Mouse (Mus musculus) embryonic facial prominence, embryonic 15.5 days (tissue): ENCODE results near the gene Rassf2. TPM values are rescaled to one million over a fixed set of nuclear protein-coding genes. Genes with fewer than 3 reads are reported as not detected.

ENCODE experiments used
- ATAC-seq: fragments of 200-750 bp; cut with Nextera tagmentation; 2 replicates; pipeline ENCODE4 v1.8.0; 2017; ENCODE audit warnings: low read depth, moderate TSS enrichment; ENCODE audit not compliant: insufficient number of reproducible peaks, low FRiP score, low TSS enrichment
- H3K27ac ChIP-seq: fragments of 300-500 bp; sonication (generic); replicated peaks from 2 replicates; pipeline ENCODE4 v1.5.1; 2015; ENCODE audit warnings: mild to moderate bottlenecking, inconsistent platforms
- H3K27me3 ChIP-seq: fragments of 300-500 bp; sonication (generic); 2 replicates; pipeline ENCODE4 v1.6.1; 2015; ENCODE audit warnings: inconsistent platforms
- H3K36me3 ChIP-seq: fragments of 300-500 bp; sonication (generic); 2 replicates; pipeline ENCODE4 v1.6.1; 2015; ENCODE audit warnings: mild to moderate bottlenecking, inconsistent platforms
- H3K4me1 ChIP-seq: fragments of 300-500 bp; sonication (generic); 2 replicates; pipeline ENCODE4 v1.6.1; 2015; ENCODE audit warnings: inconsistent platforms
- H3K4me2 ChIP-seq: fragments of 300-500 bp; sonication (generic); replicated peaks from 2 replicates; pipeline ENCODE4 v1.6.1; 2015; ENCODE audit warnings: mild to moderate bottlenecking, inconsistent platforms
- H3K4me3 ChIP-seq: fragments of 300-500 bp; sonication (generic); replicated peaks from 2 replicates; pipeline ENCODE4 v1.5.1; 2015; ENCODE audit warnings: mild to moderate bottlenecking, inconsistent platforms
- H3K9ac ChIP-seq: fragments of 300-500 bp; sonication (generic); 2 replicates; pipeline ENCODE4 v1.6.1; 2015; ENCODE audit warnings: inconsistent platforms
- H3K9me3 ChIP-seq: fragments of 300-500 bp; sonication (generic); replicated peaks from 2 replicates; pipeline ENCODE4 v1.6.1; 2016; ENCODE audit warnings: inconsistent platforms
- WGBS: fragments of 180-500 bp; shearing (Covaris S2); methylation state at CpG from one replicate; pipeline ENCODE4 v1.1.7; 2015; 5-methylcytosine and 5-hydroxymethylcytosine counted together
- polyA plus RNA-seq: library from polyadenylated mRNA; unstranded; fragments of >200 nt; fragmentation: Nextera tagmentation; extraction: Ambion mirVana; gene quantifications from 2 replicates; pipeline ENCODE4 v1.2.1, GENCODE M21; 2015

Gene Rassf2
- polyA plus RNA-seq, 1 experiment from 2014 or later, result 17.0 TPM

DNA sequence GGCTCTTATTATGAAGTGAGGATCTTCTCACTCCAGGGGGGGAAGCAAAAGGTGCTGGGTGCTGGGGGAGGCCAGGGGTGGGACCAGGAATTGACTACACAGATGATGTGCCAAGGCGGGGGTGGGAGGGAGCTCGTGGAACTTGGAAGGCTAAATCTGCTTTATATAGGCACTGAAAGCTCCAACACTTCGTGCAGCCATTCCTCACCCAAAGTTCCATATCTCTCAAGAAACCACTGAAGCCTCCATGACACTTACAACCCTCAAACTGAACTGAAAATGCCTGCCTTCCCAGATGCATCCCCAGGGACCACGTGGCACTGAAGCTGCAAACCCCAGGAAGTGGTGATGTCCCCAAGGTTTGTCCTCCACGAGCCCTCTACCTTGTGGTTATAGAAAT is 26.1 kb downstream of the Rassf2 start:
- WGBS, result 78% methylated on average over 5 of the region's 5 CpGs
- Histone ChIP-seq H3K4me2 (no peak overlapping the region), H3K4me3 (no peak overlapping the region), H3K27ac (no peak overlapping the region), H3K4me1 (peaks cover 34% of the 10 kb centered on the region), H3K9me3 (no peaks in the 10 kb centered on the region), H3K9ac (no peak overlapping the region), H3K27me3 (no peaks in the 10 kb centered on the region), H3K36me3 (no peaks in the 10 kb centered on the region)
- no peak for ATAC-seq

DNA sequence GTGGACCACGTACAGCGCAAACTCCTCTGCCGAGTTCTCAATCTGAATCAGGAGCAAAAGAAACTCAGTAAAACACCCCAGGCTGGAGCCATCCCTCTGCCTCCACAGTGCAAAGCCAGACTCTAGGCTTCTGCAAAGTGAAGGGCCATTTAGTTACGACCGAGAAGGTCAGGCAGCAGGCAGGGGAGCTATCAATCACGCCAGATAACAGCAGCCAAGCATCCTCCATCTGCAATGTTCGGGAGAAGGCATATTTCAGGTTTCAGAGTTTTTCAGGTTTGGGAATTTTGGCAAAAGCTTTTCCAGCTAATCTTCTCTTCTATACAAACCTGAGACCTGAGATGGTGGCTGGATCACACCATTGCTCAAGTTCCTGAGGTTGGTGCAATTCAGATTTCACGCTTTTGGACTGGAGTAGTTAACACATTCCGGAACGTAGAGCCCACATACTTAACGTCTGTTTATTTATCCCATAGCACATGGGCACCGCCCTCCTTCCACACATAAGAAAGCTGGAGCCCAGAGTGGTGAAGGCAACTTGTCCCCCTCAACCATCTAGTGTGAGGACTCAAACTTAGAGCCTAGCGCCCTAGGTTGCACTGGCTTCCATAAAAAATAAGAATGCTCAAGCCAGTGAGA is 28.2 kb downstream of the Rassf2 start:
- ATAC-seq, result no peak
- Histone ChIP-seq H3K27me3 (no peaks in the 10 kb centered on the region), H3K4me3 (no peak overlapping the region), H3K4me2 (no peak overlapping the region), H3K9me3 (no peaks in the 10 kb centered on the region), H3K27ac (no peak overlapping the region), H3K9ac (no peak overlapping the region), H3K36me3 (no peaks in the 10 kb centered on the region), H3K4me1 (peaks cover 27% of the 10 kb centered on the region)
- 72% methylated on average over 13 of the region's 13 CpGs for WGBS

DNA sequence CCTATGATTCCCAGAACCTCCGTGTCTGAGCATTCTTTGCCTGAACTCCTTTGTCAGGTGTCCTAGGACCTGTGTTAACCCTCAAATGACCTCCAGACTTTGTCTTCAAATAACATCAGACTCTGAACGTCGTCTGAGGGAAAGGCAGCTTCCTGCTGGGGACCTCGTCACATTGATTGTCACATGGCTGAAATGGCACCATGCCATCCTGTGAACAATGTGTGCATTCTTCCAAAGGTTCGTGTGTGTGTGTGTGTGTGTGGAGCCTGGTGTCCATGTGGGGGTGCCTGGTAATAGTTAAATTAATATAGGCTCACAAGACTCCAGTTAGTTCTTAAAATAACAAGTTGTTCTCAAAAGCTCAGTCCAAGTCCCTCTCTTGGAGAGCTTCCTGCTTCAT is 32.7 kb downstream of the Rassf2 start:
- no peak overlapping the region for H3K4me2 ChIP-seq
- H3K9ac ChIP-seq, result no peak overlapping the region
- no peaks in the 10 kb centered on the region for H3K27me3 ChIP-seq
- ATAC-seq, result no peak
- peaks cover 3% of the 10 kb centered on the region; the same call in 1 of the 2 replicates for H3K36me3 ChIP-seq
- no peaks in the 10 kb centered on the region for H3K9me3 ChIP-seq
- no peak overlapping the region for H3K4me3 ChIP-seq
- H3K27ac ChIP-seq, result no peak overlapping the region
- no peaks in the 10 kb centered on the region; the same call in 1 of the 2 replicates for H3K4me1 ChIP-seq
- WGBS, result 36% methylated on average over 5 of the region's 5 CpGs

DNA sequence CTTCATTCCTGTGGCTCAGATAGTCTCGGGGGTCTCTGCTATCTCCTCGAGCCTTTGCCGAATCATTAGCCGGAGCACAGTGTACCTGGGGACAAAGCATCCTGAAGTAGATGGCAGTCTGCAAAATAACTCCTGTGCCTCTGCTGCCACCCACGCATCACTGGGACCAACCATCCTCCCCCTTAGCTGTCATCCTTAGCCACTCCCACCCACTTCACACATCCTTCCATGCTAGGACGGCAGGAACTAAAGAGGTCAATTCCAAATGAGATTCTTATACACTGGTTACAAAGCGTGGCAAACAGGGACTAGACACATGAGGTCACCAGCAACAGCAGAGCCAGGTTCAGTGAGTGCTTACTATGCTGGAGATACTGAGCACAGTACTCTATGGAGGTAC is 33.7 kb downstream of the Rassf2 start:
- no peak for ATAC-seq
- 82% methylated on average over 7 of the region's 7 CpGs for WGBS
- no peak overlapping the region for H3K4me3 ChIP-seq

DNA sequence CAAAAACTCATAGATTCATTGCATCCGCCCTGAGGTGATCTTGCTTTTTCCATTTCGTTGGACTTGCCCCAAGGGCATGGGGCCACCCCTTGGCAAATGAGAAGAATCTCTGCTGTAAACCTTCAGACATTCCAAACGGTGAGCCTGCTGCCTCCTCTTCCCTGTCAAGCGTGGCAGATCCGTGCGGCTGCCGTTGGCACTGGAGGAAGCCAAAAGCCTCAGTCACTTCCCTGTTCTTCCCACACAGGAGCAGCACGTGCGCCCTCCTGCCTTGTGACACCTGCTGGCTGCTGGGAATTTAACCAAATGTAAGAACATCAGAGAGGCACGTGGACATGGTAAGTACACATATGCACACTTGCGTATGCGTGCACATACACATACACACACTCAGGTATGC is 34.3 kb downstream of the Rassf2 start:
- no peak overlapping the region for H3K4me3 ChIP-seq
- H3K27ac ChIP-seq, result no peak overlapping the region
- no peak for ATAC-seq
- H3K9me3 ChIP-seq, result no peaks in the 10 kb centered on the region
- H3K9ac ChIP-seq, result no peak overlapping the region
- no peak overlapping the region for H3K4me2 ChIP-seq
- H3K27me3 ChIP-seq, result no peaks in the 10 kb centered on the region
- peaks cover 3% of the 10 kb centered on the region; the same call in 1 of the 2 replicates for H3K36me3 ChIP-seq
- no peaks in the 10 kb centered on the region; the same call in 1 of the 2 replicates for H3K4me1 ChIP-seq
- WGBS, result 78% methylated on average over 12 of the region's 12 CpGs

More for the DNA sequence above, 33.7 kb downstream of the Rassf2 start:
- Histone ChIP-seq H3K9ac (no peak overlapping the region), H3K4me1 (no peaks in the 10 kb centered on the region; the same call in 1 of the 2 replicates), H3K4me2 (no peak overlapping the region), H3K27ac (no peak overlapping the region), H3K27me3 (no peaks in the 10 kb centered on the region), H3K36me3 (peaks cover 3% of the 10 kb centered on the region; the same call in 1 of the 2 replicates), H3K9me3 (no peaks in the 10 kb centered on the region)

DNA sequence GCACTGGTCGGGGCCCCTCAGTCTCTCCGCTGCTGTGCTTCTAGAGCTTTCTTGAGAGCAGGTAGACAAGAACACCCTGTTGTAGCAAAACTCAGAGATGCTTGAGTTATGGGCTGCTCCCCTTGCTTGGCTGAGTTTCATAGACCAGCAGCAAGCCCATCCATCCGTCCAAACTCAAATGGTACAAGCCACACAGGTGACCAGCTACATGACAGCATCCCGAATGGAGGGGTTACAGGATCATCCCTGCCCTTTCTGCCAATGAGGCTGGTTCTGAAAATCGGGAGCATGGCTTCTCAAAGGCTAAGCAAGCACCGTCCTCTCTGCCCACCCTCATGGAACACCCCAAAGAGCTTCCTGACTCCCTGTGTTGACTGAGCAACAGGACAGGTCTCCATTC is 35.1 kb downstream of the Rassf2 start:
- no peak for ATAC-seq
- Histone ChIP-seq H3K9ac (no peak overlapping the region), H3K27ac (no peak overlapping the region), H3K4me3 (no peak overlapping the region), H3K9me3 (no peaks in the 10 kb centered on the region), H3K36me3 (peaks cover 3% of the 10 kb centered on the region; the same call in 1 of the 2 replicates), H3K4me1 (no peaks in the 10 kb centered on the region; the same call in 1 of the 2 replicates), H3K27me3 (no peaks in the 10 kb centered on the region), H3K4me2 (no peak overlapping the region)
- WGBS, result 88% methylated on average over 6 of the region's 6 CpGs

DNA sequence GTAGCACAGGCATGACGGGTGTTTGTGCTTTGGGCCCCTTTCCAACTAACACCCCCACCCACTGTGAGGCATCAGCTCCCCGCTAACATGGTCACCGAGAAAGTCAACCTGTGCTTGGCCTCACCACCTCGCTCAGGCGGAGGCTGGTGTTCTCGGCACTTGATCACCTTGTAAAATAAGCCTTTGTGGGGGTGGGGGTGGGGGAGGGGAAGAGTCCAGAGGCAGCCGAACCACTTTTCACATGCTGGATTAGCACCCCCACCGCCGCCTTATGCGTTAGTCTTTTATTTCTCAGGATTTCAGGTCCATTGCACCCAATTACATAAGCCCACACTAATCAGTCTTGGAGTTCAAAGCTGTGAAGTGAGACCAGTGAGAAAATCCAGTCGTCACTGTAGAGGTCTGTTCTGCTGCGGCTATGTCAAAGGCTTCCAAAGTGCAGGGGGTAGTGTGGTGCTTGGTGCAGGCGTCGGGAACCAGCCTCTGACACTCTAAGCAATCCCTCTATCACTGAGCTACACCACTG is 36.4 kb downstream of the Rassf2 start:
- Histone ChIP-seq H3K4me3 (no peak overlapping the region), H3K9me3 (no peaks in the 10 kb centered on the region), H3K36me3 (peaks cover 3% of the 10 kb centered on the region; the same call in 1 of the 2 replicates), H3K27me3 (no peaks in the 10 kb centered on the region), H3K27ac (no peak overlapping the region), H3K4me2 (no peak overlapping the region), H3K4me1 (no peaks in the 10 kb centered on the region; the same call in 1 of the 2 replicates), H3K9ac (no peak overlapping the region)
- no peak for ATAC-seq
- 47% methylated on average over 14 of the region's 14 CpGs for WGBS

DNA sequence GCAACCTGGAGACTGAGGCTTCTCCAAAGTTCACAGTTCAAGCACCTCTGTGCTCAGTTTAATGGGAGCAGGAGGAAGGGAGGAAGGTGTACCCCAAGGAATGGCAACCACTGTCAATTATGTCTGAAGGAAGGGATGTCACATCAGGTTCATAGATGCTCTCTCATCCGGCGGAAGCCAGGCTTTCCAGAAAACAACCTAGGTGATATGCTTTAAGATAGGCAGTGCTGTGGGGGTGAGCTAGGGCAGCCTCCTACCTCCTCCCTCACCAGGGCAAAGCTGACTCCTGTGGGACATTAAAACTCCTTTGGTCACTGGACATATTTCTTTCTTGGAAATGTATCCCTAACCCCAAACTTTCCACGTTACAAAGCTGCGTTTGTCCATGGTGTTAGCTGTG is 36.9 kb downstream of the Rassf2 start:
- no peak overlapping the region for H3K4me3 ChIP-seq
- H3K9ac ChIP-seq, result no peak overlapping the region
- H3K4me2 ChIP-seq, result no peak overlapping the region
- no peak overlapping the region for H3K27ac ChIP-seq
- H3K36me3 ChIP-seq, result peaks cover 3% of the 10 kb centered on the region; the same call in 1 of the 2 replicates
- no peaks in the 10 kb centered on the region; the same call in 1 of the 2 replicates for H3K4me1 ChIP-seq
- H3K27me3 ChIP-seq, result no peaks in the 10 kb centered on the region
- 75% methylated on average over 4 of the region's 4 CpGs for WGBS
- no peaks in the 10 kb centered on the region for H3K9me3 ChIP-seq
- no peak for ATAC-seq

DNA sequence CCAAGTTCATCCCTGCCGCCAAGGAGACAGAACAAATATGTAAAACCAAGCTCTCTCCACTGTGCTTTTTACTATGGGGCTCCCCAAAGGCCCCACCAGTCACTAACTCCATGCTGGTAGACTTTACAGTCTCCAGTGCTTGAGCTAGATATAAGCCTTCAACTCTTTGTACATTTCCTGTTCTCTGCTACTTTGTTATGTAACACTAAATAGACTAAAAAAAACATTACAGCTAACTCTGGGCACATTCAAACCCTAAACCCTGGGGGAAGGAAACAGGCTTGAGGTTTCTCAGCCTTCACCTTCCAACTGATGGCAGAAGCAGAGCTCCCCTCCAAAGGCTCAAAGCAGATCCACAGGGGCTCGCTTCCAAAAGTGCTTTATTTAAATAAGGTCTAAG is 37.6 kb downstream of the Rassf2 start:
- ATAC-seq, result no peak

DNA sequence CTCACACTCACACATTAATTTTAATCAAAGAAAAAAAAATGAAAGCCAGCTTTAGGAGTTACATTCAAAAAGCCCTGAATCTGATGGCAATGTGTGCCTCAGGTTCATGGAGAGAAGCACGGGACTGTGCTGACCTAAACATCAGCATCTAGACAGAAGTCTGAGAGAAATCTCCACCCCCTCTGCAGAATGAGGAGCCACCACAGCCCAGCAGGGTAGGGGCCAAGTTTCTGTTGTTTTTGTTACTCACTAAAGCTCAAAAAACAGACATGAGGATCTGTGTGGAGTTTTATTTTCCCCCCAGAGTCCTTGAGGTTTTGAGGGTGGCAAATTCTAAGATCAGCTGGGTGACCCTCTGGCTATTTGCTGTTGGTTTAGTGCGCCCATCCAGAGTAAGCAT is 41.5 kb downstream of the Rassf2 start:
- WGBS, result 71% methylated on average over 2 of the region's 2 CpGs
- Histone ChIP-seq H3K9ac (no peak overlapping the region), H3K27ac (no peak overlapping the region)

More for the DNA sequence above, 37.6 kb downstream of the Rassf2 start:
- no peak overlapping the region for H3K4me2 ChIP-seq
- H3K27ac ChIP-seq, result no peak overlapping the region
- H3K4me3 ChIP-seq, result no peak overlapping the region
- peaks cover 3% of the 10 kb centered on the region; the same call in 1 of the 2 replicates for H3K36me3 ChIP-seq
- H3K9me3 ChIP-seq, result no peaks in the 10 kb centered on the region
- H3K4me1 ChIP-seq, result no peaks in the 10 kb centered on the region; the same call in 1 of the 2 replicates
- H3K27me3 ChIP-seq, result no peaks in the 10 kb centered on the region
- no peak overlapping the region for H3K9ac ChIP-seq
- WGBS, result 89% methylated on average over 2 of the region's 2 CpGs

DNA sequence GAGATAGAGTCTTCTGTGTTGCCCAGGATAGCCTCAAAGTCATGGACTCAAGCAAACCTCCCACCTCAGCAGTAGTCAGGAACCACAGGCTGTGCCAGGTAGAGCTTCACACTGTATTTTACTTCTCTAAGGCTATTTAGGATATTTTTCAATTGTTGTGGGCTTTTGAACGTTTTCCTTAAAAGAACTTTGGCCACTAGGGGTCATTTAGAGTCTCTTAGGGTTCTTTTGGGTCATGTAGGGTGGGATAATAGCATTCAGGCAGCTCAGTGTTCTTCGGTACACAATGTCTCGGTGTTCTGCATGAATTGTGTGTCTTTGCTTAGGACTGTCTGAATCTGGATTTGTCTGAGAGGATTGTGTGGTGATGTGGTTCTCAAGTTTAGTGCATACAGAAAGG is 42.1 kb downstream of the Rassf2 start:
- Histone ChIP-seq H3K4me2 (no peak overlapping the region), H3K4me1 (no peaks in the 10 kb centered on the region), H3K9ac (no peak overlapping the region), H3K9me3 (no peaks in the 10 kb centered on the region), H3K27me3 (no peaks in the 10 kb centered on the region), H3K4me3 (no peak overlapping the region), H3K27ac (no peak overlapping the region), H3K36me3 (no peaks in the 10 kb centered on the region)
- 43% methylated on average over 3 of the region's 3 CpGs for WGBS
- no peak for ATAC-seq

More for the DNA sequence above, 41.5 kb downstream of the Rassf2 start:
- no peaks in the 10 kb centered on the region for H3K27me3 ChIP-seq
- no peaks in the 10 kb centered on the region for H3K9me3 ChIP-seq
- no peaks in the 10 kb centered on the region for H3K36me3 ChIP-seq
- no peak overlapping the region for H3K4me3 ChIP-seq
- no peak overlapping the region for H3K4me2 ChIP-seq
- H3K4me1 ChIP-seq, result no peaks in the 10 kb centered on the region; the same call in 1 of the 2 replicates
- ATAC-seq, result no peak
